ENCODE assay signal across 8 mouse cellular contexts in the genomic region with DNA sequence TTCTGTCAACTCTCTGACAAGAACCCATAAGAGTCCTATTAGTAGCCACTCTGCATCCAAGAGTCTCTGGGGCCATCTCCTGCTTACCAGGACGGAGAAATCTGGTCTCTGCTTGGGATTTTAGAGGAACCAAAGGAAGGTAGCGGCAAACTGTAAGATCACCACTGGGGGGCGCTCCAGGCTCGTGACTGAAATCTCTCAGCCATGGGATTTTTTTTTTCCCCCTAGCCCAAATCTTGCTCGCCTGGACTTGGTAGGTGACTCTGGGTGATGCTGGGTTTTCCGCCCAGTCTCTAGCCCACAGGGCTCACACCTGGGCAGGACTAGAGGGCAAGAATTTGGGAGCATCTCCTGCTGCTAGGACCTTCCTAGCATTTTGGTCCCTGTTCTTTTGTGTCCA. TPM values are rescaled to one million over a fixed set of nuclear protein-coding genes. Genes with fewer than 3 reads are reported as not detected.
DNase-seq lines count a peak whose midpoint lies in the region; ATAC-seq and TF ChIP-seq lines count a peak whose summit lies in the region.

No protein-coding gene starts in this region.

- H3K4me1 ChIP-seq in forebrain, embryonic 14.5 days (ENCODE audit: control insufficient read depth, insufficient read depth, low read length), result no peaks in the 10 kb centered on the region
- H3K4me1 ChIP-seq in forebrain, embryonic 12.5 days, result no peaks in the 10 kb centered on the region
- no peaks in the 10 kb centered on the region for H3K4me1 ChIP-seq in embryonic fibroblast, embryonic 13.5 days (ENCODE audit: control insufficient read depth, insufficient read depth, low read length)
- H3K4me1 ChIP-seq in spleen, adult 2 months (ENCODE audit: control insufficient read depth, insufficient read depth, insufficient read length), result peaks cover 4% of the 10 kb centered on the region; the same call in 1 of the 2 replicates

- H3K4me3 ChIP-seq in forebrain, embryonic 14.5 days (ENCODE audit: low read depth, low read length), result no peak overlapping the region
- no peak overlapping the region for H3K4me3 ChIP-seq in forebrain, embryonic 12.5 days (replicated peaks)
- H3K4me3 ChIP-seq in embryonic fibroblast, embryonic 13.5 days (ENCODE audit: insufficient read depth, low read length), result no peak overlapping the region
- no peak overlapping the region for H3K4me3 ChIP-seq in spleen, adult 2 months (ENCODE audit: extremely low read depth, insufficient read depth, insufficient read length)

- no peak for TF ChIP-seq POLR2A in embryonic fibroblast, embryonic 13.5 days (IDR thresholded peaks at IDR 0.05; ENCODE audit: low read depth, low read length)
- TF ChIP-seq POLR2A in spleen, adult 2 months (IDR thresholded peaks at IDR 0.05; ENCODE audit: low read depth, low read length), result no peak

- peak; percentile 80 for DNase-seq in forebrain, embryonic 14.5 days (ENCODE audit: low spot score)
- DNase-seq in B cell, adult 2 months, result peak; percentile 85 to 86
- DNase-seq in brain, adult 2 months (ENCODE audit: low read depth, low spot score), result peak; percentile 75
- peak; percentile 13 for DNase-seq in large intestine, adult 2 months (ENCODE audit: low read depth, low spot score)
- peak; percentile 42 for DNase-seq in lung, postnatal 25 days (ENCODE audit: low spot score)
- DNase-seq in spleen, adult 2 months (ENCODE audit: low read depth in 1 of 2, low spot score in 2 of 2), result peak; percentile 36 to 50

- peak; percentile 31; the same call in 1 of the 2 replicates for TF ChIP-seq CTCF in embryonic fibroblast, embryonic 13.5 days (IDR thresholded peaks at IDR 0.05; ENCODE audit: borderline replicate concordance, insufficient read depth, low read length)
- peak; percentile 72; the same call in 1 of the 2 replicates for TF ChIP-seq CTCF in spleen, adult 2 months (IDR thresholded peaks at IDR 0.05; ENCODE audit: extremely low read depth, insufficient read depth, insufficient read length, insufficient replicate concordance)

- no peaks in the 10 kb centered on the region for H3K9me3 ChIP-seq in forebrain, embryonic 14.5 days (replicated peaks; ENCODE audit: control insufficient read depth, low read length)
- H3K9me3 ChIP-seq in forebrain, embryonic 12.5 days, result no peaks in the 10 kb centered on the region

- H3K27me3 ChIP-seq in forebrain, embryonic 14.5 days (replicated peaks; ENCODE audit: control insufficient read depth, insufficient read depth, low read length), result no peaks in the 10 kb centered on the region
- H3K27me3 ChIP-seq in forebrain, embryonic 12.5 days, result no peaks in the 10 kb centered on the region; the same call in 1 of the 2 replicates
- no peaks in the 10 kb centered on the region for H3K27me3 ChIP-seq in spleen, adult 2 months (ENCODE audit: control insufficient read depth, insufficient read depth, low read length)

- H3K4me2 ChIP-seq in forebrain, embryonic 14.5 days (ENCODE audit: low read length), result no peak overlapping the region
- no peak overlapping the region for H3K4me2 ChIP-seq in forebrain, embryonic 12.5 days

- H3K9ac ChIP-seq in forebrain, embryonic 14.5 days (ENCODE audit: low read length), result no peak overlapping the region
- no peak overlapping the region for H3K9ac ChIP-seq in forebrain, embryonic 12.5 days

- H3K36me3 ChIP-seq in forebrain, embryonic 14.5 days (ENCODE audit: control insufficient read depth, insufficient read depth, low read length), result no peaks in the 10 kb centered on the region
- no peaks in the 10 kb centered on the region for H3K36me3 ChIP-seq in forebrain, embryonic 12.5 days (replicated peaks)
- H3K36me3 ChIP-seq in spleen, adult 2 months (ENCODE audit: control insufficient read depth, insufficient read depth, low read length), result no peaks in the 10 kb centered on the region

- 8% methylated on average over 6 of the region's 6 CpGs for WGBS in forebrain, embryonic 14.5 days
- 7% methylated on average over 6 of the region's 6 CpGs for WGBS in forebrain, embryonic 12.5 days
- 17% methylated on average over 6 of the region's 6 CpGs for WGBS in large intestine, adult 2 months
- 13% methylated on average over 6 of the region's 6 CpGs for WGBS in spleen, adult 2 months

- ATAC-seq in forebrain, embryonic 14.5 days, result no peak
- no peak for ATAC-seq in forebrain, embryonic 12.5 days (ENCODE audit: low FRiP score)

- no peak overlapping the region for H3K27ac ChIP-seq in forebrain, embryonic 14.5 days (ENCODE audit: low read depth, low read length)
- H3K27ac ChIP-seq in forebrain, embryonic 12.5 days, result no peak overlapping the region
- H3K27ac ChIP-seq in embryonic fibroblast, embryonic 13.5 days (ENCODE audit: insufficient read depth, low read length), result no peak overlapping the region
- no peak overlapping the region for H3K27ac ChIP-seq in spleen, adult 2 months (ENCODE audit: insufficient read depth, low read length)

RNA-seq across cellular contexts. Expression of a gene that starts 46.6 kb away (rescaled TPM):
- 0.08 and 0.14 TPM in 2 replicates for polyA plus RNA-seq in forebrain, embryonic 14.5 days (2014; fragmentation: Nextera tagmentation; extraction: Ambion mirVana)
- 0.19 and 0.34 TPM in 2 replicates for polyA plus RNA-seq in forebrain, embryonic 12.5 days (2016; fragmentation: Nextera tagmentation; extraction: Ambion mirVana)
- not detected in 2 replicates for polyA plus RNA-seq in embryonic fibroblast, embryonic 13.5 days (2011; ENCODE audit: insufficient read length, low read depth, missing spikeins)
- polyA plus RNA-seq in large intestine, adult 2 months (2012; rRNA removed), result 0.11 and 0.27 TPM in 2 replicates
- polyA plus RNA-seq in spleen, adult 2 months (2012; rRNA removed), result 0.21 and 0.23 TPM in 2 replicates

Comparison
In these comparisons a context has a peak if more than half of its experiments do, and no peak if none do; other contexts are left out.
1. DNase-seq: peak in every context shown above with its lines; median percentile 86 in B cell, adult 2 months; 80 in forebrain, embryonic 14.5 days; 75 in brain, adult 2 months; 43 in spleen, adult 2 months; 42 in lung, postnatal 25 days; 13 in large intestine, adult 2 months.